Mouse (Mus musculus): ENCODE measurements around the gene Tyms.

Gene Tyms

GRCm38 (mm10) chr5:30072825-30073821, at the start of gene Tyms:
Gene Tyms (minus strand): TSS chr5:30073617.
- peak; percentile 83 for DNase-seq (ENCODE audit: low spot score)

GRCm38 (mm10) chr5:30122481-30122880, 49.1 kb upstream of the Tyms start:
- no peak for DNase-seq (ENCODE audit: low spot score)

GRCm38 (mm10) chr5:30120106-30120505, 46.7 kb upstream of the Tyms start:
- no peak for DNase-seq (ENCODE audit: low spot score)

GRCm38 (mm10) chr5:30119163-30119562, 45.7 kb upstream of the Tyms start:
- DNase-seq (ENCODE audit: low spot score), result no peak

- no peak for DNase-seq (ENCODE audit: low spot score)
Measured at GRCm38 (mm10) chr5:30118018-30118417, 44.6 kb upstream of the Tyms start.

DNA sequence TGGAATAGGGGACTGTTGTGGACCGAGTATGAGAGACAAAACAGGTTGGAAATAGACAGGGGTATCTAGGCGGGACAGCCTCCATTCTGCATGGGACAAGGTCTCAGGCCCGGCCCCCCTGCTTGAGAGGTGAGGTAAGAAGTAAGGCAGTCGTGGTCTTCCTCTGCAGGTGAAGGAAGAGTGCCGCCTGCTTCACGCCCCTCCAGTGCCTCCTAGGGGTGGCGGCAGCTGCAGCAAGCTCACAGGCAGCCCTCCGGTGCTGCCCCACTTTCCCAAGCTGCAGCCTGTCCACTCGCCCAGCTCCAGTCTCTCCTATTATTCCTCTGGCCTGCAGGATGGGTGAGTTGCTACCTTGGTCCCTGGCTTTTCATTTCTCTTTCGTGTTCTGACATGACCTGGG, 42.3 kb upstream of the Tyms start:
- no peak for DNase-seq (ENCODE audit: low spot score)

DNA sequence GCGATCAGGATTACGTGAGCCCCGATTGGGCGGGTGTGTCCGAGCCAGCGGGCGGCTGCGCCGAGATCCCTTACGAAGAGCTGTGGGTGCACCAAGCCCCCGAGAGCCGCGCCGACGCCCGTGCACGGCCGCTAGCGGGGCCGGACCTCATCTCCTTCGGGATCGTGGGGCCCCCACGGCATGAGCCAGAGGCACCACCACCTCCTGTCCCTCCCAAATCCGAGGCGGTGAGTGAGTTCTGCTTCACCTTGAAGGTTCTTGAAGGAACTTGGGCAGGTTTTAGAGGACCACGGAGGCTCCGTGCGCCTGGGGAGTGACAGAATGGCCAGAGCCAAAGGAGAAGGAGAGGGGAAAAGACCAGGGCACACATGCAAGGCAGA, 41.3 kb upstream of the Tyms start:
- no peak for DNase-seq (ENCODE audit: low spot score)

GRCm38 (mm10) chr5:30113881-30114760, 40.7 kb upstream of the Tyms start:
- no peak for DNase-seq (ENCODE audit: low spot score)

DNA sequence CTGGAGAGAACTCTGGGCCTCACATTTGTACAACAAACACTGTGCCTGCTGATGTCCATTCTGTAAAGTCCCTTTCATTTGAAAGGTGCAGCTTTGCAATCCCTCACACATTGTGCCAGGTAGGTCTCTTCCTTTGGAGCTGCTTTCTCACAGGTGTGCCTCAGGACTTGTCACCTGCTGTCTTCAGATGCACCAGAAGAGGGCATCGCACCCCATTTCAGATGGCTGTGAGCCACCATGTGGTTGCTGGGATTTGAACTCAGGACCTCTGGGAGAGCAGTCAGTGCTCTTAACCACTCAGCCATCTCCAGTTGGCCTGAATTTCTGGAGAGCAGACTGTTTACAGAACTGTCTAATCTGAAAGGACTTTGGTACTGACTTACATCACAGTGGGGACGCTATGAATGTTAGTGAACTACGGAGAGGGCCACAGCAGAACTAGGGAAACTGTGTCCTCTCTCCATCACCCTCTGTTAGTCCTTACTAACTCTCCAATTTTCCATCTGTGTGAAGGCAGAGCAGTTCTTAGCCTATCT, 39.2 kb upstream of the Tyms start:
- no peak for DNase-seq (ENCODE audit: low spot score)

GRCm38 (mm10) chr5:30111771-30112170, 38.4 kb upstream of the Tyms start:
- peak; percentile 16 for DNase-seq (ENCODE audit: low spot score)

GRCm38 (mm10) chr5:30111126-30111525, 37.7 kb upstream of the Tyms start:
- peak; percentile 89 for DNase-seq (ENCODE audit: low spot score)

DNA sequence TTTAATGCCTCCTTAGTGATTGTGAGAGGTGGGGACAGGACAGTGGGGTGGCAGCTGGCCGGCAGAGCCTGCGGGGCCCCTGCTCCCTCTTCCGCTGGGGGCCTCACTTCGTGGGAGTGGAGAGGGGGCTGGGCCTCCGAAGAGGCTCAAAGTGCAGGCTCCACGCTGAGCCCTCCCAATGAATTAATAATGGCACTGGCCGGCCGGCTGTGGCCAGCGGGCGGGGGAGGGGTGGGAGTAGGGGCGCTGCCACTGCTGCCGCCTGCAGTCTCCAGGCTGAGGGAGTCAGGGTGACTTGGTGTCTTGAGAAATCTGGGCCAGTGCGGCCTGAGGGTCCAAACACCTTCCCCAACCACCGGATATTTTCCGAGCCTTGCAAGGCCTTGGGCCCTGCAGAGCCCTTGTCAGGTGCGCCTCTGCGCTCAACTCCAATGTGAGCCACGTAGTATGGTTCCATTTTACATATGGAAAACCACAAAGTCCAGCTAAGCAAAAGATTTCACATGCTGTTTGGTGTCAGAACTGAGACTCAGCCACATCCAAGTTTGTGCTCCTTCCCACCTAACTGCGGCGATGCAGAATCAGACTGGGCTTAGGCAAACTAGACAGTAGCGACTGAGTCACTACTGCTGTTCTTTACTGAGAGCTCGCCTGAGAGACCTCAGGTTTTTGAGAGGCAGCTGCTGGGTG, 37.1 kb upstream of the Tyms start:
- no peak for DNase-seq (ENCODE audit: low spot score)

DNA sequence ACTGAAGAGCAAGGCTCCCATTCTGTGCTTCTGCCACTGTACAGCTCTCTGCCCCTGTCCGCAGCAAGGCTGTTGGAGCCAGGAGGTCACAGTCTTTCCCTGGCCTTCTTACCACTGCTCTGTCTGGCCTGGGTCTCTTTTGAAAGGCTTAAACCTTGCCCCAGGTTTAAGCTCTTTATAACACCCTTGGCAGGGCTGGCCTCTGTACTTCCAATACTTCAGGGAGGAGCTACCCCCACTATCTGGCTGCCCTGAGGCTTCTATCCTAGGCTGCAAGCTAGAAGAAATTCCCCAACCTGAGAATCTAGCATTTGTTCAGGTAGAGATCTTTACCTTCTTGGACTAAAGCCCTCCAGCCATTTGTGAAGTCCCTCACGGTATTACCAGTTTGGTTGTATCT, 36.5 kb upstream of the Tyms start:
- no peak for DNase-seq (ENCODE audit: low spot score)

- DNase-seq (ENCODE audit: low spot score), result no peak
Measured at GRCm38 (mm10) chr5:30108233-30108632, 34.8 kb upstream of the Tyms start.

GRCm38 (mm10) chr5:30107611-30108041, 34.2 kb upstream of the Tyms start:
- peak; percentile 31 for DNase-seq (ENCODE audit: low spot score)

- DNase-seq (ENCODE audit: low spot score), result no peak
Measured at GRCm38 (mm10) chr5:30107186-30107585, 33.8 kb upstream of the Tyms start.

DNA sequence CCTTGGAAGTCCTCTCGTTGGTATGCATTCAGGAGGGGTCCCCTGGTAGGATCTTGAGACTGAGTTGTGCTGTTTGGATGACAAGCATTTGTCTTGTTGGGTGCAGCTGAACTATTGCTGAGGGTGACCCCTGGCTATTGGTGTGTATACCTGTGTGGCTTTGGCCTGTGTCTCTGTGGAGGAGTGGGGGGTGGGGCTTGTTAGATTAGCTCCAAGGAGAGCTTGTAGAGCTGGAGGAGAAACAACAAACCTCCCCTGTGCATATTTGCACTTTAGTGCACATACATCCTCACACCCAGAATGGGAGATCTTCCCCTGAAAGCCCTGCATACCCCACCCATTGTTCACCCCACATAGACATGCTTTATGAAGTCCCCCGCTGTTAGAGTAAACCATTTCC, 33.3 kb upstream of the Tyms start:
- DNase-seq (ENCODE audit: low spot score), result no peak

DNA sequence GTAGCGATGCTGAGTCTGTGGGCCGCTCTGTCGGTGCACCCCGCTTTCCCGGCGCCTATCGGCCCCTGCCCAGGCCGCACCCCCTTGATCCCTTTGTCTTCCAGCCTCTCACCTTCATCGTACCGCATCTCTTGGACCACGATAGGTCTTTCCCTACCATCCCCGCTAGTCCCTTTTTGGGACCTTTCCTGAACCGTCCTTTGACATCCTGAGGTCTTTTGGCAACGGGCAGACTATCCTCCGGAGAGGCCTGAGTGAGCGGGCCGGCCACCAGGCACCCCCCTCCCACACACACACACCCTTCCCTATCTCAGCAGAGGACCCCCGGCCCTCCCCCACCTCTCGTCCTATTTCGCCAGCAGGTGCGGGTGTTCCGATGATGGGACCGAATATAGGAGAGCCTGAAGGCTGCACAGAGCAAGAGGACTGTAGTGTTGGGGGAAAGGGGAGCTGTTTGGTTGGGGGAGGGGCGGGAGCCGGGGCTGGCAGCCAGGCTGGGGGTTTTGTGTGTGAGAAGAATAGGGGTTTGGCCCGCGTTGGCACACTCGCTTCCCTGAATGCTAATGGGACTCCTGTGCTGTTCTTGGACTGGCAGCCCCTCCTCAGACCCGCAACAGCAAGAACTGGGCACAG, 32.4 kb upstream of the Tyms start, which contains the start of gene 3110082J24Rik:
TSS of gene 3110082J24Rik (minus strand) at position 419 of the 633 bp plus-strand sequence.
- no peak for DNase-seq (ENCODE audit: low spot score)

DNA sequence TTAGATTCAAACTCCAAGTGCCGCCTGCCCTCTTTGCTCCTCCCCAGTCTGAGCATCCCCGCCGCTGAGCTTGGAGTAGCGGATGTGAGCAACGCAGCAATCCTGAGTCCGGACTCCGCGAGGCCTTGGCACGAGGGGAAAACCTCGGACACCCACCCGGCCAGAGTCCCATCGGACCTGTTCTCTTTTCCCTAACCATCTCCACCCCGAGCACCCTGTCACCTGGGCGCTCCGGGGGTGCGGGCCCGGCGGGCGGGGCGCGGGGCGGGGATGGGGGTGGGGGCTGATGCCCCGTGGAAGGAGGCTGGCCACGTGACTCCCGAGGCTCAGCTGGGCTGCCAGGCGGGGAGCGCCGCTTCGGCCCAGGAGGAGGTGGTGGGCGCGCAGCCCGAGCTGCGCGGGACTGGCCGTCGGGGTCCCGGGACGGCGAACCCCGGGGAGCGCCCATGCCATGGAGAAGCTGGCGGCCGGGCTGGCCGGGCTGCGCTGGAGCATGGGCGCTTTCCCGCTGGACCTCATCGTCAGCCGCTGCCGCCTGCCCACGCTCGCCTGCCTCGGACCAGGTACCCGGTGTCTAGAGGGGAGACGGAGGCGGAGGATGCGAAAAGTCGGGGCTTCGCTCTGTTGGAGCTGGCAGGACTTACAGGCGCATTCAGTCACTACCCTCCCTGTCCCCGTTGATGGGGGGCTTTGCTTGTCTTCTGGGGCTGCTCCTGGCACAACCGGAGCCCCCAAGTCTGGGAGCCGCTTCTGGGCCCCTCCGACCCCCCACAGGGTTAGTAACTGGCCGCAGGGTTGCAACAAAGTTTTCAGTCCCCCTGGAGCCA, 31.6 kb upstream of the Tyms start, which contains the start of gene Garem2:
TSS of gene Garem2 (plus strand) at position 321 of the 827 bp plus-strand sequence.
- peak; percentile 70 for DNase-seq (ENCODE audit: low spot score)

- peak; percentile 72 for DNase-seq (ENCODE audit: low spot score)
Measured at GRCm38 (mm10) chr5:30104339-30104738, 30.9 kb upstream of the Tyms start.
